Mouse (Mus musculus) CD4-positive naive resting alpha-beta T cell, adult 76 days (primary cell): ENCODE data around the gene Tac2. TPM values are rescaled to one million over a fixed set of nuclear protein-coding genes. Genes with fewer than 3 reads are reported as not detected.

Experiments
- total RNA-seq: library from RNA; stranded (reverse); gene quantifications from one replicate; pipeline ENCODE4 v1.2.4, GENCODE M21; 2023

Tac2 gene
- total RNA-seq: not detected

DNA sequence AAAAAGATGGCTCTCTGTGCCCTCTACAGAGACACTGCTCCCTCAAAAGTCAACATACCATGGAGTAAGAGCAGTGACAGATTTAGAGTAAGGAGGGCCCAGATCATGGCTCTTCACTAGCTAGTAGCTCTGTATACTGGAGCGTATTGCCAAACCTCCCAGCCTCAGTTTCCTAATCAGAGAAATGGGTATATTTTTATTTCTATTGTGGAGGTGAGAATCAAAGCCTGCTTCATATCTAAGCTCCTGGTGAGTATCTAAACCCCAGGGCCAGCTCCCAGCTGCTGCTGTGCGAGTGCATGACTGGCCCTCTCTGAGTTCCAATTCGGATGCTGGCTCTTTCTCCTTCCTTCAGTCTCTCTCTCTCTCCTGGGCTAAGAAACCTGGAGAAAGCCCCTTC, at the start of gene Tac2:
Tac2 (plus strand) TSS at position 301 of the 400 bp plus-strand sequence.

GRCm38 (mm10) chr10:127704766-127705220, 19.5 kb upstream of the Tac2 start, which contains the start of gene Myo1a:
Myo1a (plus strand) TSS chr10:127705170.

GRCm38 (mm10) chr10:127739083-127739660, 14.9 kb downstream of the Tac2 start, which contains the start of gene Zbtb39:
Zbtb39 (plus strand) TSS chr10:127739538.

DNA sequence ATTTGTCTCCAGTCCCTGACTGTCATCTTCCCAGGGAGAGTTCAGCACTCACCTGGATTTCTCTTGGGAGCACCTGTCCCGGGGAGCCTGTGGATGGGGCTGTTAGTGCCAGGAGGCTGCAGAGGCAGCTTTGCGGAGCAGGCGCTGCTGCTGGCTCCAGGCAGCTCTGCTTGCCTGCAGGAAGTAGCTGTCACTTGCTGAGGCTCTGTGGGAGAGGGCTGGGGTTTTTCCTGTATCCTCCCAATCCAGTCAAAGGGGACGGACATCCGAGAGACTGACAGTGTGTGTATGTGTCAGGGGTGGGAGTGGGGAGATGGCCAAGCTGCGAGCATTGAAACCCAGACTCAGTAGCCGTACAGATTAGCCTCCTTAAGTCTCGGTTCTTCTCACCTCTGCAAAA, 27.3 kb downstream of the Tac2 start, which contains the start of gene Gpr182:
Gpr182 (minus strand) TSS at position 185 of the 400 bp plus-strand sequence.

GRCm38 (mm10) chr10:127759181-127760110, 35.2 kb downstream of the Tac2 start, which contains the start of the genes Rdh1 and Rdh16f1:
Rdh1 (plus strand) TSS chr10:127759721.
Rdh16f1 (plus strand) TSS chr10:127759787.

DNA sequence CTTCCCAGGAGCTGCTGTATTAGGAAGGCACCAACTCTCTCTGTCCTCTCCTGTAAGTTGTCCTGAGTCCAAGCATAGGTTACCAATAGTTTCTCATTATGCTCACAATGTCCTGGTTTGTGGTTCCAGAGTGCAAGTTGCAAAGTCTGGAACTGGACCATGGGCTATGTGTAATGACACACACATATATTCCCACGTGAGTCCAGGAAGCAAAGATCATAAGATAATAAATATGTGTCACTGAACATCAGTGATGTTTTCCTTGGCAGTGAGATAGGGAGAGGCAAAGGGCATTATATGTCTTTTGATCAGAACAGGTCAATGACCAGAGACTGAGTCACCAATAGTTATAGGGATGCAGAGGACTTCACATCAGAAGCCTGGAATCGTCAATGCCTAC, 51.7 kb downstream of the Tac2 start, which contains the start of gene Rdh9:
Rdh9 (plus strand) TSS at position 376 of the 400 bp plus-strand sequence.

Other genes starting within 250 kb of the Tac2 start
- 4.3 TPM for gene Stac3, start 222.8 kb upstream of the Tac2 start, total RNA-seq
- gene Ndufa4l2, start 209.5 kb upstream of the Tac2 start, total RNA-seq: not detected
- 64.6 TPM for gene Shmt2, start 202.0 kb upstream of the Tac2 start, total RNA-seq
- gene Nxph4, start 189.9 kb upstream of the Tac2 start, total RNA-seq: not detected
- 4.5 TPM for gene Lrp1, start 103.3 kb upstream of the Tac2 start, total RNA-seq
- 169 TPM for gene Stat6, start 81.5 kb upstream of the Tac2 start, total RNA-seq
- gene Nemp1, start 57.6 kb upstream of the Tac2 start, total RNA-seq: 9.3 TPM
- gene Nab2, start 55.9 kb upstream of the Tac2 start, total RNA-seq: 35.3 TPM
- gene Myo1a, start 19.3 kb upstream of the Tac2 start, total RNA-seq: 0.38 TPM
- gene Zbtb39, start 15.1 kb downstream of the Tac2 start, total RNA-seq: 11.1 TPM
- gene Gpr182, start 27.3 kb downstream of the Tac2 start, total RNA-seq: 0.18 TPM
- gene Rdh1, start 35.2 kb downstream of the Tac2 start, total RNA-seq: 0.41 TPM
- gene Rdh16f1, start 35.3 kb downstream of the Tac2 start, total RNA-seq: not detected
- not detected for gene Rdh9, start 51.9 kb downstream of the Tac2 start, total RNA-seq
- not detected for gene Rdh16, start 76.7 kb downstream of the Tac2 start, total RNA-seq
- gene Rdh19, start 125.5 kb downstream of the Tac2 start, total RNA-seq: not detected
- gene Rdh16f2, start 142.0 kb downstream of the Tac2 start, total RNA-seq: not detected
- gene Rdh7, start 164.3 kb downstream of the Tac2 start, total RNA-seq: not detected
- gene Sdr9c7, start 174.0 kb downstream of the Tac2 start, total RNA-seq: not detected